Mouse (Mus musculus): ENCODE results near the gene Neurog2. TPM values are rescaled to one million over a fixed set of nuclear protein-coding genes. Genes with fewer than 3 reads are reported as not detected.

The Neurog2 gene
- total and polyA plus RNA-seq, 3 experiments: 0.04 TPM; not detected in 2

GRCm38 (mm10) chr3:127660712-127661111, 27.8 kb downstream of the Neurog2 start:
- TF ChIP-seq CHD1 (IDR thresholded peaks at IDR 0.05; ENCODE audit: low read depth, low read length): no peak
- TF ChIP-seq GABPA (IDR thresholded peaks at IDR 0.05; ENCODE audit: low read depth, low read length): no peak
- TF ChIP-seq HCFC1 (IDR thresholded peaks at IDR 0.05; ENCODE audit: low read depth, low read length): no peak
- TF ChIP-seq CHD2 (IDR thresholded peaks at IDR 0.05; ENCODE audit: low read length): no peak
- TF ChIP-seq MAZ (IDR thresholded peaks at IDR 0.05; ENCODE audit: low read depth, low read length): no peak
- no peak for TF ChIP-seq MAFK (IDR thresholded peaks at IDR 0.05; ENCODE audit: borderline replicate concordance, low read depth, low read length)
- no peak for TF ChIP-seq JUND (IDR thresholded peaks at IDR 0.05; ENCODE audit: low read depth, low read length)
- TF ChIP-seq POLR2A (IDR thresholded peaks at IDR 0.05; ENCODE audit: control insufficient read depth in 1 of 2, insufficient read depth in 1 of 2, low read depth in 1 of 2, low read length in 2 of 2, poor library complexity in 1 of 2): no peak
- no peak for TF ChIP-seq ETS1 (IDR thresholded peaks at IDR 0.05; ENCODE audit: low read depth, low read length)
- TF ChIP-seq CTCF (IDR thresholded peaks at IDR 0.05 in 2 of 3, conservative IDR thresholded peaks at IDR 0.05 in 1 of 3; ENCODE audit: control insufficient read depth in 1 of 3, insufficient read depth in 1 of 3, low read depth in 2 of 3, low read length in 3 of 3, poor library complexity in 1 of 3, severe bottlenecking in 1 of 3): no peak
- TF ChIP-seq MXI1 (IDR thresholded peaks at IDR 0.05; ENCODE audit: low read depth, low read length): no peak
- TF ChIP-seq ZKSCAN1 (IDR thresholded peaks at IDR 0.05; ENCODE audit: low read depth, low read length): no peak
- no peak for TF ChIP-seq TCF12 (IDR thresholded peaks at IDR 0.05; ENCODE audit: low read depth, low read length)
- no peak for TF ChIP-seq ZMIZ1 (IDR thresholded peaks at IDR 0.05; ENCODE audit: low read depth, low read length)
- TF ChIP-seq UBTF (IDR thresholded peaks at IDR 0.05; ENCODE audit: borderline replicate concordance, insufficient read depth, low read depth, low read length): no peak
- no peak for TF ChIP-seq TBP (IDR thresholded peaks at IDR 0.05; ENCODE audit: low read depth, low read length)
- no peak for TF ChIP-seq USF1 (IDR thresholded peaks at IDR 0.05; ENCODE audit: low read depth, low read length)
- Histone ChIP-seq H3K4me1 (ENCODE audit: control insufficient read depth in 1 of 2, insufficient read depth in 2 of 2, low read length in 2 of 2) (no peaks in the 10 kb centered on the region), H3K9me3 (replicated peaks; ENCODE audit: insufficient read depth, low read length) (no peaks in the 10 kb centered on the region)

GRCm38 (mm10) chr3:127661646-127662531, 29.0 kb downstream of the Neurog2 start:
- no peaks in the 10 kb centered on the region for H3K4me1 ChIP-seq (ENCODE audit: control insufficient read depth in 1 of 2, insufficient read depth in 2 of 2, low read length in 2 of 2)
- H3K27ac ChIP-seq (ENCODE audit: control insufficient read depth, low read depth, low read length): no peak overlapping the region
- no peaks in the 10 kb centered on the region for H3K9me3 ChIP-seq (replicated peaks; ENCODE audit: insufficient read depth, low read length)
- no peaks in the 10 kb centered on the region for H3K27me3 ChIP-seq (ENCODE audit: control insufficient read depth in 1 of 2, insufficient read depth in 2 of 2, low read length in 2 of 2)
- no peak for DNase-seq (ENCODE audit: low read depth, low spot score)
- no peaks in the 10 kb centered on the region for H3K79me2 ChIP-seq (ENCODE audit: control insufficient read depth, insufficient read depth, low read length, poor library complexity)
- H3K9ac ChIP-seq (ENCODE audit: control insufficient read depth, low read depth, low read length, poor library complexity, severe bottlenecking): no peak overlapping the region
- no peaks in the 10 kb centered on the region for H3K36me3 ChIP-seq (ENCODE audit: control insufficient read depth in 1 of 2, insufficient read depth in 2 of 2, low read length in 2 of 2)
- TF ChIP-seq KAT2A (conservative IDR thresholded peaks at IDR 0.05; ENCODE audit: low read depth, low read length) (no peak), GABPA (IDR thresholded peaks at IDR 0.05; ENCODE audit: low read depth, low read length) (no peak), UBTF (IDR thresholded peaks at IDR 0.05; ENCODE audit: borderline replicate concordance, insufficient read depth, low read depth, low read length) (no peak), MAZ (IDR thresholded peaks at IDR 0.05; ENCODE audit: low read depth, low read length) (no peak), JUND (IDR thresholded peaks at IDR 0.05; ENCODE audit: low read depth, low read length) (no peak), EP300 (IDR thresholded peaks at IDR 0.05; ENCODE audit: low read depth in 1 of 2, low read length in 2 of 2) (no peak), HCFC1 (IDR thresholded peaks at IDR 0.05; ENCODE audit: low read depth, low read length) (no peak)
- no peak overlapping the region for H3K4me3 ChIP-seq (ENCODE audit: control insufficient read depth in 1 of 2, insufficient read depth in 1 of 2, low read depth in 2 of 2, low read length in 2 of 2)

More at GRCm38 (mm10) chr3:127660712-127661111, 27.8 kb downstream of the Neurog2 start:
- DNase-seq (ENCODE audit: low read depth, low spot score): no peak
- Histone ChIP-seq H3K27ac (ENCODE audit: control insufficient read depth, low read depth, low read length) (no peak overlapping the region), H3K4me3 (ENCODE audit: control insufficient read depth in 1 of 2, insufficient read depth in 1 of 2, low read depth in 2 of 2, low read length in 2 of 2) (no peak overlapping the region), H3K9ac (ENCODE audit: control insufficient read depth, low read depth, low read length, poor library complexity, severe bottlenecking) (no peak overlapping the region), H3K79me2 (ENCODE audit: control insufficient read depth, insufficient read depth, low read length, poor library complexity) (no peaks in the 10 kb centered on the region), H3K36me3 (ENCODE audit: control insufficient read depth in 1 of 2, insufficient read depth in 2 of 2, low read length in 2 of 2) (no peaks in the 10 kb centered on the region), H3K27me3 (ENCODE audit: control insufficient read depth in 1 of 2, insufficient read depth in 2 of 2, low read length in 2 of 2) (no peaks in the 10 kb centered on the region)

Data from MEL (cell line).